Mouse (Mus musculus) limb, embryonic 11.5 days (tissue): ENCODE measurements around the gene Cdsn. TPM values are rescaled to one million over a fixed set of nuclear protein-coding genes. Genes with fewer than 3 reads are reported as not detected.

Experiments
- polyA plus RNA-seq: library from polyadenylated mRNA; unstranded; fragments of >200 nt; fragmentation: Nextera tagmentation; extraction: Ambion mirVana; gene quantifications from 2 replicates; pipeline ENCODE4 v1.2.1, GENCODE M21; 2014

Cdsn gene
- polyA plus RNA-seq, 1 experiment from 2014 or later, result not detected

Other genes starting within 250 kb of the Cdsn start
- not detected in 2 replicates for gene H2-Q1, start 231.7 kb upstream of the Cdsn start, polyA plus RNA-seq
- 0.16 and 0.31 TPM in 2 replicates for gene H2-Q2, start 209.9 kb upstream of the Cdsn start, polyA plus RNA-seq
- 3.6 and 4.0 TPM in 2 replicates for gene H2-Q4, start 172.5 kb upstream of the Cdsn start, polyA plus RNA-seq
- gene H2-Q6, start 127.3 kb upstream of the Cdsn start, polyA plus RNA-seq, result 2.5 and 3.1 TPM in 2 replicates
- 23.3 and 25.7 TPM in 2 replicates for gene H2-Q7, start 113.0 kb upstream of the Cdsn start, polyA plus RNA-seq
- 0.26 and 0.72 TPM in 2 replicates for gene H2-Q10, start 82.0 kb upstream of the Cdsn start, polyA plus RNA-seq
- gene Pou5f1, start 46.1 kb upstream of the Cdsn start, polyA plus RNA-seq, result 0.11 TPM in 1 of 2 replicates, not detected in the other
- 53.9 and 65.0 TPM in 2 replicates for gene Tcf19, start 35.3 kb upstream of the Cdsn start, polyA plus RNA-seq
- 13.2 and 13.6 TPM in 2 replicates for gene Cchcr1, start 35.0 kb upstream of the Cdsn start, polyA plus RNA-seq
- 0.72 and 1.1 TPM in 2 replicates for gene Psors1c2, start 18.9 kb upstream of the Cdsn start, polyA plus RNA-seq
- not detected in 2 replicates for gene 2300002M23Rik, start 15.3 kb downstream of the Cdsn start, polyA plus RNA-seq
- gene Sfta2, start 49.4 kb downstream of the Cdsn start, polyA plus RNA-seq, result not detected in 2 replicates
- gene Gm9573, start 74.5 kb downstream of the Cdsn start, polyA plus RNA-seq, result not detected in 2 replicates
- gene Mucl3, start 91.6 kb downstream of the Cdsn start, polyA plus RNA-seq, result not detected in 2 replicates
- 17.6 and 17.9 TPM in 2 replicates for gene Vars2, start 115.5 kb downstream of the Cdsn start, polyA plus RNA-seq
- 56.7 and 57.0 TPM in 2 replicates for gene Gtf2h4, start 121.6 kb downstream of the Cdsn start, polyA plus RNA-seq
- gene Ddr1, start 152.5 kb downstream of the Cdsn start, polyA plus RNA-seq, result 14.7 and 17.6 TPM in 2 replicates